Mouse (Mus musculus): ENCODE data around the gene Theg. TPM values are rescaled to one million over a fixed set of nuclear protein-coding genes. Genes with fewer than 3 reads are reported as not detected.

Gene Theg
- 1 to 10 TPM; 1.1 to 1.3 TPM for total RNA-seq (2021)

- intact Hi-C loops (cut with DNase I), result no loop called here
Measured at GRCm38 (mm10) chr10:79587061-79587751, at the start of gene Theg. Theg (minus strand) TSS chr10:79587331.

GRCm38 (mm10) chr10:79636287-79636686, 49.2 kb upstream of the Theg start:
- intact Hi-C loops (cut with DNase I), result no loop called here
- no peak for DNase-seq (ENCODE audit: low spot score in 2 of 2)

More at GRCm38 (mm10) chr10:79587061-79587751, at the start of gene Theg:
- DNase-seq (ENCODE audit: low spot score in 2 of 2), result no peak

GRCm38 (mm10) chr10:79633006-79633777, 46.1 kb upstream of the Theg start:
- intact Hi-C loops (cut with DNase I), result no loop called here

GRCm38 (mm10) chr10:79631432-79631831, 44.3 kb upstream of the Theg start:
- intact Hi-C loops (cut with DNase I), result no loop called here
- peak in 1 of 2 experiments; percentile 64 for DNase-seq (ENCODE audit: low spot score in 2 of 2)

More at GRCm38 (mm10) chr10:79633006-79633777, 46.1 kb upstream of the Theg start:
- no peak for DNase-seq (ENCODE audit: low spot score in 2 of 2)

GRCm38 (mm10) chr10:79628377-79628776, 41.2 kb upstream of the Theg start:
- no peak for DNase-seq (ENCODE audit: low spot score in 2 of 2)
- intact Hi-C loops (cut with DNase I), result no loop called here

- intact Hi-C loops (cut with DNase I), result no loop called here
- DNase-seq (ENCODE audit: low spot score in 2 of 2), result no peak
Measured at GRCm38 (mm10) chr10:79626156-79626555, 39.0 kb upstream of the Theg start.

- DNase-seq (ENCODE audit: low spot score in 2 of 2), result no peak
- intact Hi-C loops (cut with DNase I), result no loop called here
Measured at GRCm38 (mm10) chr10:79625398-79625797, 38.3 kb upstream of the Theg start.

- DNase-seq (ENCODE audit: low spot score in 2 of 2), result no peak
- intact Hi-C loops (cut with DNase I), result no loop called here
Measured at GRCm38 (mm10) chr10:79623950-79624349, 36.8 kb upstream of the Theg start.

GRCm38 (mm10) chr10:79616376-79616775, 29.2 kb upstream of the Theg start:
- no peak for DNase-seq (ENCODE audit: low spot score in 2 of 2)
- intact Hi-C loops (cut with DNase I), result no loop called here

- DNase-seq (ENCODE audit: low spot score in 2 of 2), result no peak
- intact Hi-C loops (cut with DNase I), result no loop called here
Measured at GRCm38 (mm10) chr10:79615860-79616259, 28.7 kb upstream of the Theg start.

GRCm38 (mm10) chr10:79614305-79614643, 27.1 kb upstream of the Theg start:
- intact Hi-C loops (cut with DNase I), result no loop called here
- DNase-seq (ENCODE audit: low spot score in 2 of 2), result no peak

GRCm38 (mm10) chr10:79613578-79614304, 26.6 kb upstream of the Theg start, which contains the start of gene C2cd4c:
C2cd4c (minus strand) TSS chr10:79614025.
- intact Hi-C loops (cut with DNase I), result no loop called here

GRCm38 (mm10) chr10:79612192-79613135, 25.3 kb upstream of the Theg start:
- no peak for DNase-seq (ENCODE audit: low spot score in 2 of 2)
- intact Hi-C loops (cut with DNase I), result no loop called here

More at GRCm38 (mm10) chr10:79613578-79614304, 26.6 kb upstream of the Theg start, which contains the start of gene C2cd4c:
- DNase-seq (ENCODE audit: low spot score in 2 of 2), result peak; percentile 78 to 83

- intact Hi-C loops (cut with DNase I), result no loop called here
Measured at GRCm38 (mm10) chr10:79611296-79611695, 24.2 kb upstream of the Theg start.

GRCm38 (mm10) chr10:79609276-79609675, 22.1 kb upstream of the Theg start:
- intact Hi-C loops (cut with DNase I), result no loop called here
- DNase-seq (ENCODE audit: low spot score in 2 of 2), result no peak

More at GRCm38 (mm10) chr10:79611296-79611695, 24.2 kb upstream of the Theg start:
- no peak for DNase-seq (ENCODE audit: low spot score in 2 of 2)

- intact Hi-C loops (cut with DNase I), result no loop called here
- no peak for DNase-seq (ENCODE audit: low spot score in 2 of 2)
Measured at GRCm38 (mm10) chr10:79607892-79608291, 20.8 kb upstream of the Theg start.

GRCm38 (mm10) chr10:79606537-79606936, 19.4 kb upstream of the Theg start:
- no peak for DNase-seq (ENCODE audit: low spot score in 2 of 2)
- intact Hi-C loops (cut with DNase I), result no loop called here

- DNase-seq (ENCODE audit: low spot score in 2 of 2), result peak in 1 of 2 experiments; percentile 60
- intact Hi-C loops (cut with DNase I), result no loop called here
Measured at GRCm38 (mm10) chr10:79597936-79598230, 10.8 kb upstream of the Theg start.
